Mouse (Mus musculus): ENCODE measurements at regions not wholly inside any gene's neighbourhood (a gene's known extent, or its start where the extent isn't known, plus 50 kb on each side); places are given as distances from the start of the nearest gene placed in this dataset.

DNA sequence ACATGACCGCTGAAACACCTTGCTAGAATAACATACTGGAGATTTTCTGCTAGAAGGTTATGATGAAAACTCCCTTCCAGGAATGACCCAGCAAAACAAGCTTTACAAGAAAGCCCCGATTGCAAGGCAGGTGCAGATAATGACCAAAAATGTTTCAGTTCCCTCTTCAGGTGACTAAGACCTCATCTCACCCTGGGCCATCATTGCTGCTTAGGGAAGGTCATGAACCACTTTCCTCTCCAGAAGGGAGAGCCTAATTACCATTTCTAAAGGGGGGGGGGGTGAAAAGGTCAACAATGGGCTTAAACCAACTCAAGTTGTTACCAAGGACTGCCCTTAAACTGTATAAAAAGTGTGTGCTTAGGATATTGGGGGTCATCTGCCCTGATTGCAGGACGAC lies 59.8 kb upstream of the Speer4c start:
- no peak for DNase-seq

DNA sequence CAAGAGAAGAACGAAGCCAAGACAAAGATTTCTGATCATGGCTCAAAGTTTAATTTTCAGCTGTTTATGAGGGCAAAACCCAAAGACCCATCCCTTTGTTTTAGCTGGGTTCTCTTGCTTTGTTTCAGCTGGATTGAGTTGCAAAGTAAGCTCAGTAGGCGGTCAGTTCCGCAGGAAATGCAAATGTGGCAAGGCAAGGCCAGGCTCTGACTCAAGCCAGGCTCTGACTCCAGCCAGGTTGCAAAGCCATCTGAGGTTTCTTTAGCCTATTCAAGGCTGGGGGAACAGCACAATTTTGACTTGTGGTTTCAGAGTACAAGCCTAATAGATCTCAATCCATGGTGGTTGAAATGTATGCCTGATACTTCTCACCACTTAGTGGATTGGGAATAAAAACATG lies 60.5 kb upstream of the Speer4c start:
- DNase-seq: no peak

DNA sequence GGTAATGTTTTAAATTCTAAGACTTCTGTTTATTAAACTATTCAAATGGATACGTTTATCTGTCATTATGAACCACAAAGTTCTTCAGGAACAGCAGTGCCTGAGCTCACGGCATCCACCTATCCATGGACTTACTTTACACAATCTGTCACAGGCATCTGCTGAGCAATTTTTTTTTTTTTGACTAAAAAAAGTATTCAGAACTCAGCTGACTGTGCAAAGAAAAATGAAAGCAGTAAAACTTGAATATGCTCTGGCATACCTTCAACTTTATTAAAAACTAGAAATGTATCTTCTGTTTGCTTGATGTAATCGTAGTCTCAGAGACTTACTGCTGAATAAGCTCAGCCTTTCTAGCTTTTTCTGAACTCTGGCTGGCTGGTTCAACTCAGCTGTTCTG lies 62.0 kb upstream of the Speer4c start:
- no peak for DNase-seq

DNA sequence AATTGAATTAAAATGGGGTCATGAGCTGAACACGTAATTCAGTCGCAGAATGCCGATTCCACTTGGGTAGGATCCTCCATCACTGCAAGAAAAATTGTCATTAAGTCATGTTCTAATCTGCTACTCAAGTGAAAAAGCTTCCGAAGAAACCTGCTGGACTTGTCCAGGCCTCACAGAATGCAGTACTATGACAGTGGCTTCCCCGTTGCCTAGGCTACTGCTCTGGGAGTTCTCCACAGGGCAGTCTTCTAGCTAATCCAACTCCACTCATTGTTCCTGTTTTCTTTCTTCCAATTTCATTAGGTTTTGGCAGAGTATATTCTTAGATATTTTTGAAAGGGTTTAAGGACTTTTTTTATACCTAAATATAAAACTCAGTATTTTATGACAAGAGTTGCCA lies 89.5 kb upstream of the Speer4c start:
- no peak for DNase-seq

DNA sequence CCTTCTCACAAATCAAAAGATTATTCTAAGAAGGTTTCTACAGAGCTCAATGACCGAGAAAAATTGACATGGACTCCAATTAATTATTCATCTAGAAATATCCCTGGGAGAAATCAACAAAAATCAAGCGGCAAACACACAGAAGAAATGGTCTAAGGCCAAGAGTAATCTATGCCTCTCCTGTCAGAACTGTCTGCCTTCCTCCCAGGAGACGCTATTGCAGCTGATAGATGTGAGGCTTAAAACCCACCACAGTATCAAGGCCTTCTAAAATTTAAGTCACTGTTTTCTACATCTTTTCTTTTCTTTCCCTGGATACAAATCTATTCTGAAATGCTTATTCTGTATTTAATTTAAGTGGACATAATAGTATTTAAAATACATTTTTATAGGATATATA lies 102.8 kb upstream of the Speer4c start:
- no peak for DNase-seq

DNA sequence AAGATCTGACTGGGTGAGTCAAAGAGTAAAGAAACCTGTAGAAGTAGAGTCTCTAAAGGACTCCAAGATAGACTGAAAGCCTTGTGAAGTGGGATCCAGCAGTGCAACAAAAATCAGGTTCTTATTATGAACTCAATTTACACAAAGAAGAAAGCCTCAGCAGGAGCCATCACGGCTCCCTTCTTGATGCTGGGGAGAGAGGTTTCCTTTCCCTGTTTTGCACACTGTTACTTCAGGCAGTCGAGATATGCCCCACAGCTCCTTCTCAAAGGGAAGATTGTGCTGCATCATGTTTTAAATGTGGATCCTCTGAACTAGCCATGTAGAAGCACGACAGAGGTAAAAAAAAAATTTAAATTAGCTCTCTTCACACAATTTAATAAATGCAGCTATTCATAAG lies 103.3 kb upstream of the Speer4c start:
- no peak for DNase-seq

DNA sequence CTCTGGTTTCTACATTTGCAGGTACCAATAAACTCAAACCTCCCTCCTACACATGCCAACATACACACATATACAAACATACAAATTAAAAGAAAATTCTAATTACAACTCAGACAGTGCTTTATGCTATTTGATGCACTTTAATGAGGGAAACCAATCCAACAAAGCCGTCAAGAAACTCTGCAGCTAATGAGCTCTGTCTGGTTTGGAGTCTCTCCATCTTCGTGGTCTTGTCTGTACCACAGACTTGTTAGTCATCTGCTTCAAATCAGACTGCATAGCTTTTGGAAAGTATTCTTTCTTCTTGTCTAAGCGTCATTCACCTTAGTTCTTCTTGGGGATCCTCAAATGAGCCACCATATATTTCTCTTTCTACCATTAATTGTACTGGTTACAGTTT lies 108.9 kb upstream of the Speer4c start:
- no peak for DNase-seq

DNA sequence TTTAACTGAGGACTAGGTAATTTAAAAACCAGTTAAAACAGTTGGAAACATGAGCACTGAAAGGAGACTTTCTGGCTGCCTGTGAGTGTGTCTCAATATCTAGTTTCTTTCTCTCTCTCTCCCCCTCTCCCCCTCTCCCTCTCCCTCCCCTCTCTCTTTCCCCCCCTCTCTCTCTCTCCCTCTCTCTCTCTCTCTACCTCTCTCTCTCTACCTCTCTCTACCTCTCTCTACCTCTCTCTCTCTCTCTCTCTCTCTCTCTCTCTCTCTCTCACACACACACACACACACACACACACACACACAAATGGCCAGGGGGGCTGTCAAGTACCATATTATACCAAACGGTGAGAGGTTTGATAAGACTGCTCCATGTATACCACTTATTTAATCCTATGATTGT lies 103.0 kb upstream of the Cacna2d1 start:
- DNase-seq: no peak

DNA sequence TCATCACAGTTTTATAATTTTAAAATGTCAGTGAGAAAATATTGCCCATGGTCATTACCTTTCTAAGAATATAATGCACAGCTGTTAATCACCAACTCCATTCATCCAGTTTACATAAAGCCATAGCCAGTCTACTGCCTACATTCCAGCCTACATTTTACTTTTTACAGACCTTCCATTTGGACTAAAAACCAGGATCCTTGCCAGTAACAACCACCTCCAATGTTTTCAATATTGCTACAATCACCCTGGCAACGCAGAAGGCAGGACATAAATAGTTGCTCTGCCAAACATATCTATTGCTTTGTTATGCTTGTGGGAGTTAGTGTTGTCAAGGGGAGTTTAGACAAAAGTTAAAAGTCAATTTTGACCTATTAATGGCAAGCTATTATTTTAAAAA lies 102.2 kb upstream of the Cacna2d1 start:
- no peak for DNase-seq

DNA sequence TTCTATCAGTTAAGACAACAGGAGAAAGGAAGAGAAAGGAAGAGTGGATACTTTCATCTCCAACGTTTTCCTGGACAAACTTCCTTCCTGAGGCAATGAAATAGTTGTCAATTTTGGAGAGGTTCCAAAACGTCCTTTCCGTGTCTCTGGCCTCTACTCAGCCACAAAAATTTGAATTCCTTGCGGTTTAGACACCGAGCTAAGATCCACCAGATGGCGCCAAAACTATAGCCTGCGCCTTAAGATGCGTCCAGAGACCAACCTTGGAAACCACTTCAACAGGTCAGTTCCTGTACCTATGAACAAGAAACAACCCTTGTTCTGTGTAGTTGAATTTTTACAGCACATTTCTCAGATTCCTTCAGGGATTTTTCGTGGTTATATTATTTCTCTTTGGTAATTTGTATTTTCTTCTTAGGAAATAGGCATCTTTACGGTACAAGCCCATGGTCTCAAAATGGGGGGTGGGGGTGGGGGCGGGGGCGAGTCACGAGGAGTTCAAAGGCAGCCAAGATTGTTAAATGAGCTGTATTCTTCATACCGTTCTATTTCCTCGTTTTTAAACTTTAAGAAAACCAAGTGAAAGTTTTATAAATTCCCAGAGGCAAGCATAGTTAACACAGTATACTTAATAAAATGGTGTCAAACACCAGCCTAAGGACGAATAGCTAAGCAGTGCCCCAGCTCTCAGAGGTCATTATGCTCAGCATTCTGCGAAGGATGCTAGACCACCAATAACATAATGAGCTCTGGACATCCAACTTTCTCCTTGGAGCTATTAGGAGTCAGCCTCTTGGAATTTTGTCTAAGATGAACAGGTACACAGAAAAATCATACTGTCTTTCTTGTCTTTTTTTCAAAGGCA lies 96.2 kb upstream of the Cacna2d1 start:
- DNase-seq: peak; percentile 56

DNA sequence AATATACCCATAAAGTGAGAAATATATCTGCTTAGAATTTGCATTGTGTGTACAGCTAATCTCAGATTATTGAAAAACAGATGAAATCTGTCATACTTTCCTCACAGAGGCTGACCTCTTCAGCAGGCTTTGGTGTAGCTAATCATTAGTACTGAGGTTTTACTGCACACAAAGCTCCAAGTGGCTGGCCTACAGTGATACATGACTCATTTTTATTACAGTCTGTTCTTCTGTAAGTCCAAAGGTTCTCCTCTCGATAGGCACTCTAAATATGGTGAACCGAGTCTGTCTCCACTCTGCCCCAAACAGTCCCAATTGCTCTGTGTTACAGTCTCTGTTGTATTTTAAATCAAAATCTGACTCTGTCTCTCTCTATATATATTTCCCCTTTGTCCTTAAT lies 87.7 kb upstream of the Cacna2d1 start:
- no peak for DNase-seq

DNA sequence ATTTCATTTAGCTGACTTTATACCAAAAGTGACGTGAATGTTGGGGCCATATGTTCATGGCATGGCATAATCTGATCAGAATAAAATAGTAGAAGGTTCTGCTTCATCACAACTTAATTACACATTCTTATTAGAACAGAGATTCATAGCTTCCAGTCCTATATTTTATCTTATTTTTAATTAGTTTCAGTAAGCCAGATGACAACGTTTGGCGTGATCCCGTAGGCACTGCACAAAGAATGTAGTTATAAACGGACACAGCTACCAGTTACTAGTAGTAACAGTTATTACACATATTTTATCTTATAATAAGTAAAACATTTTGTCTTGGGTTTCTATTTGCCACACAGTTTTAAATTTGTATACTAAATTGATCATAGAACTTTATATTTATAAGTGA lies 85.0 kb upstream of the Cacna2d1 start:
- DNase-seq: no peak

DNA sequence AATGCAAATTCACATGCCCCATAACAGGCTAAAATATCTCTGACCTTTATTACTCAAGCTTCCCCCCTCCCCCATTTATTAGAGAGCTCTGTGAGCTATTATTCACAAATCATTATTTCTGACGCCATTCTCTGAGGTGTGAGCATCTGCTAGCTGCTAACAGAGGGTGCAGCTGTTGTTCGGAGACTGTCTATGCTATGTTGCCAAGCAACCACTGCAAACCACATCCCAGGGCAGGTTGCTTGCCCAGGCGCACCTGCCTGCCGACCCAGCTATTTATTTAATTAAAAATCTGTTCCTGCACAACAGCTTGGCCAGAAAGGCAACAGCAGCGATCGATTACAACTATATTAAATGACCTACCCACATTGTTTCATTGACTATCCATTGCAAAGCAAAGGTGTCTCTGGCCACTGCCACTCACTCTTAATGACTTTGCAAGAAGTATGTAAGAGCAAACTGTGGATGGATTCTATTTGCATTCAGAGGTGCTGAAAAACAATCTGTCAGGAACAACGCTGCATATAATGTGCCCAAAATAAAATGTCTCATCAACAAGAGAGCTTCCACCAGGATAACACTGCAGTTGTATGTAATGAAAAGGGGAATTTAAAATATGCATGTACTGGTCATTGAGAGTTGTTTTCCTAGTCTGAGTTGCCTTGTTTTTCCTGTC lies 84.2 kb upstream of the Cacna2d1 start:
- no peak for DNase-seq

DNA sequence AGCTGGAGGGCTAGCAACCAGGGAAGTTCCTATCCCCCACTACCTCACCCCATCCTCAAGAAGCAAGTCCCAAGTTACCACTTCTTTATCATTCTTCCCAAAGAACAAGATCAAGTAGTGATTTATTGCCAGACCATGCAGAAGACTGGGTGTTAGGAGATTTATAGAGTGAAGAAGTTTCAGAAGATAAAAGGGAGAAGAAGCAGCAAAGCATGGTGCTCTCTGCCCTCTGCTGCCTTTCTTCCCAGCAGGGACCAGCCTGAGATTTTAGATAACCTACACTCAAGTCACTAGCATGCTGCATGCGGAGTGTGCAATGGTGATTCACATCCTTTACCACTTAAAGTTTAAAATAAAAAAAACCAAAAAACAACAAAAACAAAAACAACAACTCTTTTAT lies 79.7 kb upstream of the Cacna2d1 start:
- no peak for DNase-seq

DNA sequence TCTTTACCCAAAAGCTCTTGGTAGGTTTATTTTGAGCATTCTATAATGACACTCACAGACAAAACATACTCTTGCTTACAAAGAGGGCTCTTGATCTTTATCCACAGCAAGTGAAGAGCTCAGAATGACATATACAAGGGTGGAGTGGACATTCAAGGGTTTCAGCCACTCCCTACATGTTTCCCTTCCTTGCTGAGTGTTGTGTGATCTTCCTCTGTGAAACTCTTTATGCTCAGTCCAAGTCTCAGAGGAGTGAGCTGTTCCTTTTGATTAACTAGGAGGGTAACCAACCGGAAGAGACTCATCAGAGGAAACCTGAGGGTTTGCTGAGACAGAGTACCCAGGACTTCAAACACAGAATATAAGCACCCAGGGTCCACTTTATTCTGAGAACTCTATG lies 77.5 kb upstream of the Cacna2d1 start:
- no peak for DNase-seq

DNA sequence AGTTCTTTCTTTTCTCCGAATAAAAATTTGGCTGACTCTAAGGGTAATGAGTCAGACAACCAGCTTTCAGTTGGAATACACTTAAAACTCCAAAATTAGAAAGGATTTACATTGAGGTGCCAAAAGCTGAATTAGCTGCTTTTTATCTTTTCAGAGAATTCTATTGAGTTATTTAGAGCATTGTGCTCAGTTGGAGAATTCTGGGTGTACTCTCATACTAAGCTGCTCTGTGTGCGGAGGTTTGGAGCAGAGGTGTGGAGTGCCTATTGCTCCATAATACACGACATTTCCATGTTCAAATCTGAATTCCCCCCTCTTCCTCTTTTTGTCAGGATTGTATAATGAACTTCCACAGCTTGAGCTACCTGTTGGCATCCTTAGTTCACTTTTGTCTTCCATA lies 60.4 kb upstream of the Cacna2d1 start:
- no peak for DNase-seq

DNA sequence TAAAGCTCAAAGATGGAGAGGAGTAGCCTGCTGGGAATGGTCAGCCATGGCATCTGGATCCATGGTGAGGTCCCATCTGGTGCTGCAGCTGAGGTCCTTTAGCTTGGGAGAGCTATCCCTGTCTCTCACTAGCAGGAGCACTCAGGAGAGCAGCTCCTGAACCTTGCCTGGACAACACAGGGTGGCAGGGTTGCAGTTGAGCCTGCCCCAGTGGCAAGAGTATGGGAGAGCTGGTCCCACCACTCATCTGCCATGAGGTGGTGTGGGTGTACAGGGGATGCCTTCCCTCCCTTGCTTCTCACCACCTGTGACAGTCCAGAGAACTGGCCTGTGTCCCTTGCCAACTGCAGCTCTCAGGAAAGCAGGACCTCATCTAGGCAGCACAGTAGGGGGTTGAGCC lies 51.5 kb upstream of the Cacna2d1 start:
- no peak for DNase-seq
